Mouse (Mus musculus): ENCODE results near the gene Kmt2a. TPM values are rescaled to one million over a fixed set of nuclear protein-coding genes. Genes with fewer than 3 reads are reported as not detected.
A peak's percentile ranks its signal among the peaks of the same experiment; 100 is the strongest.
"Not testable (repeated sequence)": the region's sequence is repeated elsewhere in the genome, so short reads cannot be mapped to it uniquely, and the experiment has no call there.

Gene Kmt2a
- total RNA-seq, 2 experiments from 2014 or later: 25.0 to 30.3 TPM

- DNase-seq; intact Hi-C loops (cut with DNase I): not testable (repeated sequence)
Observed at GRCm38 (mm10) chr9:44768029-44768394, 113.1 kb downstream of the Kmt2a start.

GRCm38 (mm10) chr9:44767101-44768028 is 113.7 kb downstream of the Kmt2a start, which contains the start of the genes Arcn1 and Ift46:
Arcn1 (minus strand) TSS chr9:44767845.
Ift46 (plus strand) TSS chr9:44767908.
- intact Hi-C loops (cut with DNase I): no loop called here
- peak; percentile 88 to 90 for DNase-seq

GRCm38 (mm10) chr9:44760873-44761272 is 120.2 kb downstream of the Kmt2a start:
- no peak for DNase-seq
- intact Hi-C loops (cut with DNase I): no loop called here

Other genes with a start within 250 kb of the Kmt2a start
- not detected for gene Treh, start 208.1 kb downstream of the Kmt2a start, total RNA-seq (2021)
- gene Phldb1, start 146.1 kb downstream of the Kmt2a start, total RNA-seq (2021): 100 to 1,000 TPM; 127 to 130 TPM
- 100 to 1,000 TPM; 103 to 114 TPM for gene Arcn1, start 113.5 kb downstream of the Kmt2a start, total RNA-seq (2021)
- 10 to 100 TPM; 42.6 to 50.5 TPM for gene Ift46, start 113.4 kb downstream of the Kmt2a start, total RNA-seq (2021)
- gene Tmem25, start 82.0 kb downstream of the Kmt2a start, total RNA-seq (2021): 1 to 10 TPM; 6.7 to 7.4 TPM
- gene Ttc36, start 78.2 kb downstream of the Kmt2a start, total RNA-seq (2021): 1 to 10 TPM; 1.1 to 1.5 TPM
- gene Atp5l, start 39.4 kb upstream of the Kmt2a start, total RNA-seq (2021): 1,000 to 10,000 TPM; 1,370 to 1,379 TPM
- gene Ube4a, start 84.3 kb upstream of the Kmt2a start, total RNA-seq (2021): 10 to 100 TPM; 41.1 to 45.1 TPM
- 1 to 10 TPM; 1.2 to 1.3 TPM for gene Cd3g, start 99.1 kb upstream of the Kmt2a start, total RNA-seq (2021)
- gene Cd3d, start 100.5 kb upstream of the Kmt2a start, total RNA-seq (2021): 1 to 10 TPM in 1 of 2 experiments, under 1 TPM in 1; 0.77 to 1.5 TPM
- 1 to 10 TPM; 2.0 to 2.4 TPM for gene Cd3e, start 128.3 kb upstream of the Kmt2a start, total RNA-seq (2021)
- 1 to 10 TPM; 1.6 to 2.2 TPM for gene Mpzl2, start 158.5 kb upstream of the Kmt2a start, total RNA-seq (2021)
- gene Mpzl3, start 173.9 kb upstream of the Kmt2a start, total RNA-seq (2021): 1 to 10 TPM in 1 of 2 experiments, under 1 TPM in 1; 0.82 to 2.1 TPM
- gene Jaml, start 197.9 kb upstream of the Kmt2a start, total RNA-seq (2021): under 1 TPM; 0.19 to 0.30 TPM
- 1 to 10 TPM in 1 of 2 experiments, under 1 TPM in 1; 0.79 to 1.1 TPM for gene Scn2b, start 236.5 kb upstream of the Kmt2a start, total RNA-seq (2021)